23 mouse cellular contexts compared by ENCODE assay signal in genomic region chr4:73524579-73525208, GRCm38 (mm10).
DNase-seq lines count a peak whose midpoint lies in the region; ATAC-seq and TF ChIP-seq lines count a peak whose summit lies in the region.
"Had no signal": no experiment of that assay in that cellular context is flagged by ENCODE, and none has a peak within 500 bp of the region (broad histone marks: within the 10 kb centered on the region; RNA-seq: fewer than 3 reads in every experiment).

No protein-coding gene starts in this region.

- no peak overlapping the region for H3K4me2 ChIP-seq in hindbrain, embryonic 11.5 days (replicated peaks; ENCODE audit: low read depth, low read length)
- no peak overlapping the region for H3K4me2 ChIP-seq in hindbrain, postnatal 0 days (ENCODE audit: low read depth, low read length)
- H3K4me2 ChIP-seq in embryonic facial prominence, embryonic 14.5 days (ENCODE audit: low read depth, low read length): no peak overlapping the region
- H3K4me2 ChIP-seq in hindbrain, embryonic 14.5 days (replicated peaks): no peak overlapping the region
- H3K4me2 ChIP-seq: embryonic facial prominence, embryonic 12.5 days; heart, embryonic 13.5 days; liver, embryonic 13.5 days; midbrain, embryonic 15.5 days had no signal

- H3K9me3 ChIP-seq in hindbrain, embryonic 11.5 days (ENCODE audit: control insufficient read depth, low read length): no peaks in the 10 kb centered on the region
- no peaks in the 10 kb centered on the region for H3K9me3 ChIP-seq in hindbrain, postnatal 0 days (ENCODE audit: low read length)
- no peaks in the 10 kb centered on the region for H3K9me3 ChIP-seq in embryonic facial prominence, embryonic 14.5 days (ENCODE audit: control insufficient read depth, low read length)
- H3K9me3 ChIP-seq in hindbrain, embryonic 14.5 days (ENCODE audit: control insufficient read depth, low read length): 0 out of 2 replicates have a peak, but pooled peaks cover 6% of the 10 kb centered on the region
- H3K9me3 ChIP-seq: heart, embryonic 13.5 days; midbrain, embryonic 15.5 days had no signal

- H3K9ac ChIP-seq in hindbrain, embryonic 11.5 days (ENCODE audit: low read depth, low read length): no peak overlapping the region
- no peak overlapping the region for H3K9ac ChIP-seq in hindbrain, postnatal 0 days (replicated peaks; ENCODE audit: low read length)
- no peak overlapping the region for H3K9ac ChIP-seq in embryonic facial prominence, embryonic 14.5 days (ENCODE audit: low read depth, low read length)
- no peak overlapping the region for H3K9ac ChIP-seq in hindbrain, embryonic 14.5 days
- H3K9ac ChIP-seq: embryonic facial prominence, embryonic 12.5 days; heart, embryonic 13.5 days; liver, embryonic 13.5 days; midbrain, embryonic 15.5 days had no signal

- no peak for DNase-seq in hindbrain, embryonic 11.5 days (ENCODE audit: low spot score)
- no peak for DNase-seq in hindbrain, postnatal 0 days (ENCODE audit: low spot score)
- peak; percentile 27 for DNase-seq in embryonic facial prominence, embryonic 14.5 days (ENCODE audit: low spot score)
- no peak for DNase-seq in hindbrain, embryonic 14.5 days (ENCODE audit: low spot score)
- DNase-seq in retina, embryonic 14.5 days (ENCODE audit: low spot score): peak; percentile 3
- no peak for DNase-seq in cerebellum, adult 8-10 months
- no peak for DNase-seq in cerebellum, adult 2 months
- DNase-seq: adrenal gland, adult 8-10 months; cerebellum, adult 9-10 months; gastrocnemius, postnatal 36 days; heart, adult 2 months; heart, postnatal 14 days; kidney, adult 18-20 months; kidney, postnatal 4 days; liver, embryonic 13.5 days; lung, adult 2 months; thymus, postnatal 14 days had no signal

- peak; percentile 61 for ATAC-seq in hindbrain, embryonic 11.5 days (ENCODE audit: low FRiP score)
- ATAC-seq in hindbrain, postnatal 0 days: no peak
- peak; percentile 87; the same call in 1 of the 2 replicates for ATAC-seq in embryonic facial prominence, embryonic 14.5 days (ENCODE audit: low read depth)
- ATAC-seq in hindbrain, embryonic 14.5 days (ENCODE audit: low FRiP score): peak; percentile 43; the same call in 1 of the 2 replicates
- ATAC-seq: inflammation-experienced regulatory T-cells, adult 6 months; midbrain, embryonic 15.5 days had no signal

- no peaks in the 10 kb centered on the region for H3K27me3 ChIP-seq in hindbrain, embryonic 11.5 days (ENCODE audit: control insufficient read depth, insufficient read depth, low read length)
- H3K27me3 ChIP-seq in hindbrain, postnatal 0 days (ENCODE audit: insufficient read depth, low read length): no peaks in the 10 kb centered on the region
- H3K27me3 ChIP-seq in embryonic facial prominence, embryonic 14.5 days (replicated peaks; ENCODE audit: control insufficient read depth, insufficient read depth, low read length): no peaks in the 10 kb centered on the region
- no peaks in the 10 kb centered on the region for H3K27me3 ChIP-seq in hindbrain, embryonic 14.5 days (ENCODE audit: control insufficient read depth, insufficient read depth, low read length)
- no peaks in the 10 kb centered on the region for H3K27me3 ChIP-seq in cerebellum, adult 2 months (ENCODE audit: control insufficient read depth, insufficient read depth, low read length)
- H3K27me3 ChIP-seq: embryonic facial prominence, embryonic 12.5 days; heart, embryonic 13.5 days; liver, embryonic 13.5 days; megakaryocyte, embryonic 14.5 days; midbrain, embryonic 15.5 days had no signal

- TF ChIP-seq CTCF in hindbrain, postnatal 0 days (IDR thresholded peaks at IDR 0.05; ENCODE audit: low read depth): no peak
- TF ChIP-seq CTCF in cerebellum, adult 2 months (IDR thresholded peaks at IDR 0.05; ENCODE audit: borderline replicate concordance, insufficient read depth, low read depth, low read length): no peak

- H3K4me3 ChIP-seq in hindbrain, embryonic 11.5 days (ENCODE audit: low read depth, low read length): no peak overlapping the region
- no peak overlapping the region for H3K4me3 ChIP-seq in hindbrain, postnatal 0 days (ENCODE audit: low read length)
- H3K4me3 ChIP-seq in embryonic facial prominence, embryonic 14.5 days (ENCODE audit: low read depth, low read length): no peak overlapping the region
- H3K4me3 ChIP-seq in hindbrain, embryonic 14.5 days (replicated peaks; ENCODE audit: low read length): no peak overlapping the region
- H3K4me3 ChIP-seq in cerebellum, adult 2 months (replicated peaks; ENCODE audit: insufficient read depth, low read depth, low read length): no peak overlapping the region
- H3K4me3 ChIP-seq: embryonic facial prominence, embryonic 12.5 days; erythroblast, embryonic 14.5 days; heart, adult 2 months; heart, embryonic 13.5 days; liver, embryonic 13.5 days; megakaryocyte, embryonic 14.5 days; midbrain, embryonic 15.5 days had no signal

- no peak overlapping the region for H3K27ac ChIP-seq in hindbrain, embryonic 11.5 days (ENCODE audit: low read depth, low read length)
- no peak overlapping the region for H3K27ac ChIP-seq in hindbrain, postnatal 0 days
- no peak overlapping the region for H3K27ac ChIP-seq in embryonic facial prominence, embryonic 14.5 days (replicated peaks; ENCODE audit: low read depth, low read length)
- H3K27ac ChIP-seq in hindbrain, embryonic 14.5 days: no peak overlapping the region
- no peak overlapping the region for H3K27ac ChIP-seq in cerebellum, adult 2 months (ENCODE audit: insufficient read depth, low read length)
- H3K27ac ChIP-seq: embryonic facial prominence, embryonic 12.5 days; heart, adult 2 months; heart, embryonic 13.5 days; liver, embryonic 13.5 days; midbrain, embryonic 15.5 days had no signal

- 61% methylated on average over 1 of the region's 1 CpGs for WGBS in hindbrain, embryonic 11.5 days
- 46% methylated on average over 1 of the region's 1 CpGs for WGBS in hindbrain, postnatal 0 days
- 38% methylated on average over 1 of the region's 1 CpGs for WGBS in embryonic facial prominence, embryonic 14.5 days
- WGBS in hindbrain, embryonic 14.5 days: 52% methylated on average over 1 of the region's 1 CpGs
- WGBS in cerebellum, adult 2 months: 73% methylated on average over 1 of the region's 1 CpGs

- no peak for TF ChIP-seq POLR2A in cerebellum, adult 2 months (IDR thresholded peaks at IDR 0.05; ENCODE audit: borderline replicate concordance, insufficient read depth, low read length)

- H3K4me1 ChIP-seq in hindbrain, embryonic 11.5 days (replicated peaks; ENCODE audit: control insufficient read depth, insufficient read depth, low read length): no peaks in the 10 kb centered on the region
- H3K4me1 ChIP-seq in hindbrain, postnatal 0 days (ENCODE audit: insufficient read depth, low read length): no peaks in the 10 kb centered on the region
- H3K4me1 ChIP-seq in embryonic facial prominence, embryonic 14.5 days (ENCODE audit: control insufficient read depth, insufficient read depth, low read length): no peaks in the 10 kb centered on the region
- no peaks in the 10 kb centered on the region for H3K4me1 ChIP-seq in hindbrain, embryonic 14.5 days (replicated peaks; ENCODE audit: control insufficient read depth, insufficient read depth, low read length)
- H3K4me1 ChIP-seq in cerebellum, adult 2 months (ENCODE audit: control insufficient read depth, insufficient read depth, low read length): no peaks in the 10 kb centered on the region
- H3K4me1 ChIP-seq: embryonic facial prominence, embryonic 12.5 days; heart, embryonic 13.5 days; liver, embryonic 13.5 days; megakaryocyte, embryonic 14.5 days; midbrain, embryonic 15.5 days had no signal

- no peaks in the 10 kb centered on the region for H3K36me3 ChIP-seq in hindbrain, embryonic 11.5 days (ENCODE audit: control insufficient read depth, insufficient read depth, low read length)
- no peaks in the 10 kb centered on the region for H3K36me3 ChIP-seq in hindbrain, postnatal 0 days (ENCODE audit: insufficient read depth, low read length)
- H3K36me3 ChIP-seq in embryonic facial prominence, embryonic 14.5 days (ENCODE audit: control insufficient read depth, insufficient read depth, low read length): no peaks in the 10 kb centered on the region
- H3K36me3 ChIP-seq in hindbrain, embryonic 14.5 days (replicated peaks; ENCODE audit: control insufficient read depth, insufficient read depth): no peaks in the 10 kb centered on the region
- H3K36me3 ChIP-seq: embryonic facial prominence, embryonic 12.5 days; heart, embryonic 13.5 days; liver, embryonic 13.5 days; midbrain, embryonic 15.5 days had no signal

Comparison
In these comparisons a context has a peak if more than half of its experiments do, and no peak if none do; other contexts are left out.
1. DNase-seq: peak in embryonic facial prominence, embryonic 14.5 days (single experiment) and retina, embryonic 14.5 days (single experiment); none in hindbrain, embryonic 11.5 days (single experiment), hindbrain, postnatal 0 days (single experiment), hindbrain, embryonic 14.5 days (single experiment), cerebellum, adult 8-10 months (single experiment) and cerebellum, adult 2 months (0 of 2).